Mouse (Mus musculus) liver, embryonic 13.5 days (tissue): Measurements from ENCODE around the gene Dgkd. TPM values are rescaled to one million over a fixed set of nuclear protein-coding genes. Genes with fewer than 3 reads are reported as not detected.
A peak's percentile ranks its signal among the peaks of the same experiment; 100 is the strongest.

ENCODE experiments used
- ATAC-seq: fragments of 200-750 bp; cut with Nextera tagmentation; 2 replicates; pipeline ENCODE4 v1.8.0; 2017; ENCODE audit warnings: low read depth, mild to moderate bottlenecking, moderate number of reproducible peaks, moderate library complexity
- DNase-seq: peaks from one replicate; pipeline ENCODE4 v3.0.0; 2022
- H3K27ac ChIP-seq: fragments of 300-500 bp; sonication (generic); 2 replicates; pipeline ENCODE4 v1.5.1; 2015; ENCODE audit warnings: moderate library complexity, mild to moderate bottlenecking, inconsistent platforms
- H3K27me3 ChIP-seq: fragments of 300-500 bp; sonication (generic); 2 replicates; pipeline ENCODE4 v1.6.1; 2015; ENCODE audit warnings: mild to moderate bottlenecking, inconsistent platforms
- H3K36me3 ChIP-seq: fragments of 300-500 bp; sonication (generic); 2 replicates; pipeline ENCODE4 v1.6.1; 2015; ENCODE audit warnings: mild to moderate bottlenecking, inconsistent platforms
- H3K4me1 ChIP-seq: fragments of 300-500 bp; sonication (generic); replicated peaks from 2 replicates; pipeline ENCODE4 v1.6.1; 2015; ENCODE audit warnings: inconsistent platforms
- H3K4me2 ChIP-seq: fragments of 300-500 bp; sonication (generic); 2 replicates; pipeline ENCODE4 v1.6.1; 2015; ENCODE audit warnings: inconsistent platforms, mild to moderate bottlenecking, moderate library complexity
- H3K4me3 ChIP-seq: fragments of 300-500 bp; sonication (generic); replicated peaks from 2 replicates; pipeline ENCODE4 v1.5.1; 2015; ENCODE audit warnings: mild to moderate bottlenecking, inconsistent platforms
- H3K9ac ChIP-seq: fragments of 300-500 bp; sonication (generic); 2 replicates; pipeline ENCODE4 v1.6.1; 2015; ENCODE audit warnings: mild to moderate bottlenecking, inconsistent platforms
- H3K9me3 ChIP-seq: fragments of 300-500 bp; sonication (generic); replicated peaks from 2 replicates; pipeline ENCODE4 v1.6.1; 2016; ENCODE audit warnings: inconsistent platforms
- WGBS: fragments of 180-500 bp; shearing (Covaris S2); methylation state at CpG from one replicate; pipeline ENCODE4 v1.1.7; 2015; ENCODE audit not compliant: insufficient replicate concordance; 5-methylcytosine and 5-hydroxymethylcytosine counted together
- polyA plus RNA-seq: library from polyadenylated mRNA; unstranded; fragments of >200 nt; fragmentation: Nextera tagmentation; extraction: Ambion mirVana; gene quantifications from 2 replicates; pipeline ENCODE4 v1.2.1, GENCODE M21; 2015

Dgkd gene
- polyA plus RNA-seq, 1 experiment from 2014 or later = 10.9 TPM

GRCm38 (mm10) chr1:87851344-87851743, 1.7 kb upstream of the Dgkd start:
- peaks cover 58% of the 10 kb centered on the region for H3K4me1 ChIP-seq
- H3K9me3 ChIP-seq = no peaks in the 10 kb centered on the region
- no peak overlapping the region for H3K4me3 ChIP-seq
- H3K4me2 ChIP-seq = no peak overlapping the region
- H3K36me3 ChIP-seq = no peaks in the 10 kb centered on the region
- H3K9ac ChIP-seq = no peak overlapping the region
- no peak overlapping the region for H3K27ac ChIP-seq
- no peaks in the 10 kb centered on the region for H3K27me3 ChIP-seq
- DNase-seq = no peak
- WGBS = 74% methylated on average over 3 of the region's 3 CpGs
- no peak for ATAC-seq

GRCm38 (mm10) chr1:87852081-87852790, 851 bp upstream of the Dgkd start:
- Histone ChIP-seq H3K27ac (no peak overlapping the region), H3K9ac (peak overlapping the region; percentile 48; the same call in 1 of the 2 replicates), H3K27me3 (no peaks in the 10 kb centered on the region), H3K36me3 (no peaks in the 10 kb centered on the region), H3K4me1 (peaks cover 58% of the 10 kb centered on the region), H3K9me3 (no peaks in the 10 kb centered on the region), H3K4me3 (peak overlapping the region; percentile 97; the same call in 1 of the 2 replicates), H3K4me2 (peak overlapping the region; percentile 98)
- WGBS = 45% methylated on average over 5 of the region's 5 CpGs
- DNase-seq = no peak
- no peak for ATAC-seq

- peak; percentile 9 for DNase-seq
- H3K4me2 ChIP-seq = peak overlapping the region; percentile 98
- peak overlapping the region; percentile 94 for H3K9ac ChIP-seq
- peak overlapping the region; percentile 37 for H3K27ac ChIP-seq
- H3K27me3 ChIP-seq = no peaks in the 10 kb centered on the region
- peaks cover 53% of the 10 kb centered on the region for H3K4me1 ChIP-seq
- 1% methylated on average over 48 of the region's 48 CpGs for WGBS
- no peaks in the 10 kb centered on the region for H3K9me3 ChIP-seq
- no peaks in the 10 kb centered on the region for H3K36me3 ChIP-seq
- H3K4me3 ChIP-seq = peak overlapping the region; percentile 97
- ATAC-seq = peak; percentile 9; the same call in 1 of the 2 replicates
Observed at GRCm38 (mm10) chr1:87853601-87854361, 694 bp downstream of the Dgkd start.

- Histone ChIP-seq H3K4me1 (peaks cover 59% of the 10 kb centered on the region), H3K4me2 (peak overlapping the region; percentile 98), H3K27ac (no peak overlapping the region), H3K9ac (peak overlapping the region; percentile 94), H3K36me3 (no peaks in the 10 kb centered on the region), H3K27me3 (no peaks in the 10 kb centered on the region), H3K9me3 (no peaks in the 10 kb centered on the region), H3K4me3 (peak overlapping the region; percentile 97)
- 11% methylated on average over 6 of the region's 6 CpGs for WGBS
- ATAC-seq (no peak), DNase-seq (no peak)
Observed at GRCm38 (mm10) chr1:87854411-87854810, 1.3 kb downstream of the Dgkd start.

- H3K4me2 ChIP-seq = peak overlapping the region; percentile 98
- no peak overlapping the region for H3K27ac ChIP-seq
- H3K9ac ChIP-seq = peak overlapping the region; percentile 94
- no peaks in the 10 kb centered on the region for H3K9me3 ChIP-seq
- no peak for DNase-seq
- H3K4me1 ChIP-seq = peaks cover 63% of the 10 kb centered on the region
- H3K36me3 ChIP-seq = no peaks in the 10 kb centered on the region
- no peaks in the 10 kb centered on the region for H3K27me3 ChIP-seq
- WGBS = 11% methylated on average over 2 of the region's 2 CpGs
- peak overlapping the region; percentile 97 for H3K4me3 ChIP-seq
- ATAC-seq = no peak
Observed at GRCm38 (mm10) chr1:87854851-87855251, 1.8 kb downstream of the Dgkd start.

- WGBS = 61% methylated on average over 1 of the region's 1 CpGs
- Histone ChIP-seq H3K27ac (no peak overlapping the region), H3K36me3 (no peaks in the 10 kb centered on the region), H3K4me2 (peak overlapping the region; percentile 98), H3K9me3 (no peaks in the 10 kb centered on the region), H3K27me3 (no peaks in the 10 kb centered on the region), H3K4me3 (no peak overlapping the region), H3K4me1 (peaks cover 66% of the 10 kb centered on the region), H3K9ac (no peak overlapping the region)
- ATAC-seq (no peak), DNase-seq (no peak)
Observed at GRCm38 (mm10) chr1:87855522-87855921, 2.4 kb downstream of the Dgkd start.

GRCm38 (mm10) chr1:87856823-87857222, 3.7 kb downstream of the Dgkd start:
- Histone ChIP-seq H3K9me3 (no peaks in the 10 kb centered on the region), H3K4me3 (no peak overlapping the region), H3K27me3 (no peaks in the 10 kb centered on the region), H3K36me3 (no peaks in the 10 kb centered on the region), H3K4me2 (no peak overlapping the region), H3K27ac (no peak overlapping the region), H3K4me1 (peaks cover 68% of the 10 kb centered on the region), H3K9ac (no peak overlapping the region)
- ATAC-seq = no peak
- DNase-seq = no peak
- 55% methylated on average over 3 of the region's 3 CpGs for WGBS

GRCm38 (mm10) chr1:87858031-87858430, 4.9 kb downstream of the Dgkd start:
- Histone ChIP-seq H3K36me3 (no peaks in the 10 kb centered on the region), H3K9me3 (no peaks in the 10 kb centered on the region), H3K27me3 (no peaks in the 10 kb centered on the region), H3K4me1 (peaks cover 68% of the 10 kb centered on the region), H3K4me2 (no peak overlapping the region), H3K9ac (no peak overlapping the region), H3K27ac (no peak overlapping the region), H3K4me3 (no peak overlapping the region)
- 90% methylated on average over 1 of the region's 1 CpGs for WGBS
- ATAC-seq (no peak), DNase-seq (no peak)

- Histone ChIP-seq H3K9me3 (no peaks in the 10 kb centered on the region), H3K9ac (no peak overlapping the region), H3K36me3 (no peaks in the 10 kb centered on the region), H3K4me3 (no peak overlapping the region), H3K4me1 (peaks cover 70% of the 10 kb centered on the region), H3K27ac (no peak overlapping the region), H3K27me3 (no peaks in the 10 kb centered on the region), H3K4me2 (no peak overlapping the region)
- DNase-seq (no peak), ATAC-seq (no peak)
- 66% methylated on average over 2 of the region's 2 CpGs for WGBS
Observed at GRCm38 (mm10) chr1:87858529-87858928, 5.4 kb downstream of the Dgkd start.

GRCm38 (mm10) chr1:87863602-87864001, 10.5 kb downstream of the Dgkd start:
- Histone ChIP-seq H3K4me3 (no peak overlapping the region), H3K9me3 (no peaks in the 10 kb centered on the region), H3K4me2 (no peak overlapping the region), H3K4me1 (peaks cover 70% of the 10 kb centered on the region), H3K9ac (no peak overlapping the region), H3K27ac (no peak overlapping the region), H3K36me3 (no peaks in the 10 kb centered on the region), H3K27me3 (no peaks in the 10 kb centered on the region)
- DNase-seq (no peak), ATAC-seq (no peak)
- 61% methylated on average over 3 of the region's 3 CpGs for WGBS

- DNase-seq (no peak), ATAC-seq (no peak)
- Histone ChIP-seq H3K27ac (no peak overlapping the region), H3K27me3 (no peaks in the 10 kb centered on the region), H3K4me1 (peaks cover 61% of the 10 kb centered on the region), H3K4me3 (no peak overlapping the region), H3K36me3 (no peaks in the 10 kb centered on the region), H3K4me2 (no peak overlapping the region), H3K9ac (no peak overlapping the region), H3K9me3 (no peaks in the 10 kb centered on the region)
Observed at GRCm38 (mm10) chr1:87864889-87865288, 11.8 kb downstream of the Dgkd start.
